Mouse (Mus musculus) lung, embryonic 16.5 days (tissue): ENCODE data around the gene Ankrd54. TPM values are rescaled to one million over a fixed set of nuclear protein-coding genes. Genes with fewer than 3 reads are reported as not detected.
"Not testable (repeated sequence)": the region's sequence is repeated elsewhere in the genome, so short reads cannot be mapped to it uniquely, and the experiment has no call there.

Experiments
- ATAC-seq: fragments of 200-750 bp; cut with Nextera tagmentation; 2 replicates; pipeline ENCODE4 v1.8.0; 2017; ENCODE audit warnings: low read depth, mild to moderate bottlenecking, moderate library complexity
- H3K27ac ChIP-seq: fragments of 300-500 bp; sonication (generic); 2 replicates; pipeline ENCODE4 v1.5.1; 2014; ENCODE audit warnings: mild to moderate bottlenecking, control low read depth, low read length
- H3K27me3 ChIP-seq: fragments of 300-500 bp; sonication (generic); 2 replicates; pipeline ENCODE4 v1.6.1; 2014; ENCODE audit warnings: low read depth, low read length, mixed read lengths; ENCODE audit not compliant: control insufficient read depth, insufficient read depth
- H3K36me3 ChIP-seq: fragments of 300-500 bp; sonication (generic); 2 replicates; pipeline ENCODE4 v1.6.1; 2014; ENCODE audit warnings: low read length; ENCODE audit not compliant: control insufficient read depth, insufficient read depth
- H3K4me1 ChIP-seq: fragments of 300-500 bp; sonication (generic); replicated peaks from 2 replicates; pipeline ENCODE4 v1.6.1; 2014; ENCODE audit warnings: low read length, mixed read lengths; ENCODE audit not compliant: control insufficient read depth, insufficient read depth
- H3K4me2 ChIP-seq: fragments of 300-500 bp; sonication (generic); 2 replicates; pipeline ENCODE4 v1.6.1; 2014; ENCODE audit warnings: low read depth, low read length, control low read depth
- H3K4me3 ChIP-seq: fragments of 300-500 bp; sonication (generic); 2 replicates; pipeline ENCODE4 v1.5.1; 2014; ENCODE audit warnings: mild to moderate bottlenecking, low read length, control low read depth
- H3K9ac ChIP-seq: fragments of 300-500 bp; sonication (generic); 2 replicates; pipeline ENCODE4 v1.6.1; 2014; ENCODE audit warnings: low read length, control low read depth
- H3K9me3 ChIP-seq: fragments of 300-500 bp; sonication (generic); 2 replicates; pipeline ENCODE4 v1.6.1; 2016; ENCODE audit warnings: low read length; ENCODE audit not compliant: control insufficient read depth
- WGBS: fragments of 180-500 bp; shearing (Covaris S2); extraction: QIAGEN DNeasy Blood & Tissue Kit; methylation state at CpG from one replicate; pipeline ENCODE4 v1.1.7; 2014; 5-methylcytosine and 5-hydroxymethylcytosine counted together
- polyA plus RNA-seq: library from polyadenylated mRNA; unstranded; fragments of >200 nt; fragmentation: Nextera tagmentation; extraction: Ambion mirVana; gene quantifications from 2 replicates; pipeline ENCODE4 v1.2.1, GENCODE M21; 2015

Ankrd54 gene
- polyA plus RNA-seq, 1 experiment from 2014 or later = 52.6 TPM

DNA sequence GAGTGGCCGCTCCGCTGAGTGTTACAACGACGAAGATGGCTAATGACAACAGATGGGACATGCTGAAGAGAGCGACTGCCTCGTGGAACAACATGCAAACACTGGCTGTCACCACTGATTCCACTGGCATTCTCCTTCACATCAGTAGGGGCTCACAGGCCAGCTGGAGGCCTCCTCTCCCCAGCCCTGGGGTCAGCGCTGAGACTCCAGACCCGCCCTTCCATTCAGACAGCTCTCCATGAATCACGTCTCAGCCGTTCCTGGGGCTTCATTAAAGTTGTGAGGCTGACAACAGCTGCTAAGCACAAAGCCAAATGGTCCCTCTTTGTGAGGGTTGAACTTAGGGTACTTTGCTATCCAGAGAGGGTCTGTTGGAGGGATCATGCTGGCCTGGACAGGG is 51.1 kb downstream of the Ankrd54 start:
- Histone ChIP-seq H3K4me3 (no peak overlapping the region), H3K36me3 (0 out of 2 replicates have a peak, but pooled peaks cover 5% of the 10 kb centered on the region), H3K9ac (no peak overlapping the region), H3K9me3 (no peaks in the 10 kb centered on the region), H3K4me2 (no peak overlapping the region), H3K27ac (no peak overlapping the region), H3K27me3 (no peaks in the 10 kb centered on the region), H3K4me1 (no peaks in the 10 kb centered on the region)
- ATAC-seq = no peak
- 55% methylated on average over 10 of the region's 10 CpGs for WGBS

DNA sequence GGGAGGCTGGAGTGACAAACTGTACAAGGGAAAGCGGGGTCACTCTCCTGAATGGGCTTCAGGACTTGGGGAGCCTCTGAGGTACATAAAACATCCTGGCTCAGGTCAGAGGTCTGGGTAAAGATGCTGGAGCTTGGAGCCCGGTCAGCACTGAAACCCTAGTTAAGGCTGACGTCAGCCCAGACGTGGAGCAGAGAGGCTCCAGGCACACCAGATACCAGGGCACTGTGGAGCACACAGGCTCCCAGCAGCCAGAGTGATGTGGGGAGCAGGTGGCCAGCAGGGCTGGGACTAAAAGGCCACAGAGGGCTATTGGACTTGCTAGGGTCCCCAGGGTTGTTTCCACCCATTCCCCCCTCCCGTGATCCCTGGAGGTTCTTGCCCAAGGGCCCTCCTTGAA is 53.0 kb downstream of the Ankrd54 start:
- Histone ChIP-seq H3K9me3 (no peaks in the 10 kb centered on the region), H3K9ac (no peak overlapping the region), H3K27ac (no peak overlapping the region), H3K4me2 (no peak overlapping the region), H3K27me3 (no peaks in the 10 kb centered on the region), H3K4me3 (no peak overlapping the region), H3K4me1 (no peaks in the 10 kb centered on the region), H3K36me3 (0 out of 2 replicates have a peak, but pooled peaks cover 5% of the 10 kb centered on the region)
- 70% methylated on average over 5 of the region's 5 CpGs for WGBS
- no peak for ATAC-seq

DNA sequence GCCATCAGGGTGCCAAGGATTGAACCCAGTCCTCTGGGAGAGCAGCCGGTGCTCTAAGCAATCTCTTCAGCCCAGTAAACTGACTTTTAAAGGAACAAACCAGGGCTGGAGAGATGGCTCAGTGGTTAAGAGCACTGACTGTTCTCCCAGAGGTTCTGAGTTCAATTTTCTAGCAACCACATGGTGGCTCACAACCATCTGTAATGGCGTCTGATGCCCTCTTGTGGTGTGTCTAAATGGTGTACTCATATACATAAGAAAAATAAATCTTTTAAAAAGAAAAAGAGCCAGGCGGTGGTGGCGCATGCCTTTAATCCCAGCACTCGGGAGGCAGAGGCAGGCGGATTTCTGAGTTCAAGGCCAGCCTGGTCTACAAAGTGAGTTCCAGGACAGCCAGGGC is 54.9 kb downstream of the Ankrd54 start:
- not testable (repeated sequence) for H3K27me3 ChIP-seq, H3K9me3 ChIP-seq, H3K27ac ChIP-seq, H3K4me2 ChIP-seq, H3K36me3 ChIP-seq, ATAC-seq, H3K9ac ChIP-seq, H3K4me3 ChIP-seq, H3K4me1 ChIP-seq
- WGBS = 92% methylated on average over 6 of the region's 6 CpGs

DNA sequence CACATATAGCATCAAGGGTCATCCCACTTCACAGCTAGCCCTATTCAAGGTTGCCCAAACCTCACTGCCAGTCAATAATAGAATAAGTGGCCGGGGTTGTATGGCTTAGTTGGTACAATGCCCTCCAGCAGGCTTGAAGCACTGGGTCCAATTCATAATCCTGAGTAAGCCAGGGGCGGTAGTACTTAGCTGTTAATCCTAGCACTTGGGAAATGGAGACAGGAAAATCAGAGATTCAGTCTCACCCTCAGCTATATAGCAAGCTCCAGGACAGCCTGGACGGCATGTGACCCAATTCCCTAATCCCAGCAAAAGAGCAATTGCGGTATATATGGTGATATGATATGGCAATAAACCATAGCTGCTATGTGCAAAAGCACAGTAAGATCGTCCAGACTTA is 55.6 kb downstream of the Ankrd54 start:
- H3K27me3 ChIP-seq = no peaks in the 10 kb centered on the region

DNA sequence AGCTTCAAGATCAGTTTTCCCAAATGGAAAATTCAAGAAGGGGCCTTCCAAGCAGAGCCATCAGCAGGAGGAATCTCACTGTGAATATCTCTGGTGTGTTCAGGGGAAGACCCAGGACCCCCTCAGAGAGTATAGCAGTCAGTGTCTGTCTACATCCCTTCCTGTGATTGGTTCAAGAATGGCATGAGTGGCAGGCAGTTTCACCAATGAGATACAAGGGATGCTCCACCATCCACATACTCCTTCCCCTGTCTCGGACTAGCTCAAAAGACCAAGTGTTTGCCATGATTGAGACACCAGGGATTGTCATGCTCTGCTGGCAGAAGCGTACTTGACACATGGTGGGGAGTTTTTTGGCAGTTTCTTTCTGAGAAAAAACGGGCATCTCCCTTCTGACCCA is 56.1 kb downstream of the Ankrd54 start:
- no peaks in the 10 kb centered on the region for H3K4me1 ChIP-seq
- no peak overlapping the region for H3K4me3 ChIP-seq
- no peaks in the 10 kb centered on the region for H3K27me3 ChIP-seq
- WGBS = 73% methylated on average over 3 of the region's 3 CpGs
- peaks cover 18% of the 10 kb centered on the region for H3K36me3 ChIP-seq
- no peak for ATAC-seq
- no peak overlapping the region for H3K9ac ChIP-seq
- H3K27ac ChIP-seq = no peak overlapping the region
- H3K9me3 ChIP-seq = no peaks in the 10 kb centered on the region
- H3K4me2 ChIP-seq = no peak overlapping the region

More for the DNA sequence above, 55.6 kb downstream of the Ankrd54 start:
- Histone ChIP-seq H3K9ac (no peak overlapping the region), H3K4me3 (no peak overlapping the region), H3K4me1 (no peaks in the 10 kb centered on the region), H3K27ac (no peak overlapping the region), H3K36me3 (peaks cover 13% of the 10 kb centered on the region), H3K9me3 (no peaks in the 10 kb centered on the region), H3K4me2 (no peak overlapping the region)
- 84% methylated on average over 5 of the region's 5 CpGs for WGBS
- no peak for ATAC-seq

DNA sequence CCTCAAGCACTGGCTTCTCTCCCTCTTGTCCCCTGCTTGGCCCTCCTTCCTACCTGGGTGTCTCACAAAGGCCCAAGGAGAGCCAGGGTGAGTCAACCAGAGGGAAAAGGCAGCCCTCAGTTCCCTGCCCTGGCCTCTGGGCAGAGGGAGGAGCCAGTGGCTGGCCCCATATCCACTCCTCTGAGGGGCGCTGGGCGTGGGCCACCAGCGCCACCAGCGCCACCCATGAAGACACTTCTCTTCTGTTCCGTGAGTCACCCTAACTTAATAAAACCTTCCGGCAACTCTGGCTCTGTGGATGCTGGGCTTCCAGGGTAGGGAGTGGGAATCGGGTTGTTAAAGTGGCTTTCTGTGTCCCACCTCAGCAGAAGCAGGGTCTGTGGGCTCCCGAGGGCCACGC is 57.1 kb downstream of the Ankrd54 start:
- no peaks in the 10 kb centered on the region for H3K9me3 ChIP-seq
- H3K4me2 ChIP-seq = no peak overlapping the region
- H3K4me3 ChIP-seq = no peak overlapping the region
- H3K36me3 ChIP-seq = peaks cover 26% of the 10 kb centered on the region
- H3K27me3 ChIP-seq = no peaks in the 10 kb centered on the region
- no peak for ATAC-seq
- no peak overlapping the region for H3K9ac ChIP-seq
- no peaks in the 10 kb centered on the region for H3K4me1 ChIP-seq
- WGBS = 79% methylated on average over 9 of the region's 9 CpGs
- H3K27ac ChIP-seq = no peak overlapping the region

Other genes starting within 250 kb of the Ankrd54 start
- 113 TPM in 2 replicates for gene Cdc42ep1, start 220.3 kb downstream of the Ankrd54 start, polyA plus RNA-seq
- gene Lgals2, start 207.4 kb downstream of the Ankrd54 start, polyA plus RNA-seq = 1.0 and 1.2 TPM in 2 replicates
- 58.3 and 63.1 TPM in 2 replicates for gene Gga1, start 185.7 kb downstream of the Ankrd54 start, polyA plus RNA-seq
- 0.16 and 0.59 TPM in 2 replicates for gene Gm49510, start 163.2 kb downstream of the Ankrd54 start, polyA plus RNA-seq
- gene Sh3bp1, start 163.1 kb downstream of the Ankrd54 start, polyA plus RNA-seq = 37.3 and 41.8 TPM in 2 replicates
- gene Pdxp, start 149.0 kb downstream of the Ankrd54 start, polyA plus RNA-seq = 6.8 and 8.0 TPM in 2 replicates
- gene Lgals1, start 136.2 kb downstream of the Ankrd54 start, polyA plus RNA-seq = 796 and 862 TPM in 2 replicates
- 43.0 and 48.3 TPM in 2 replicates for gene Nol12, start 128.0 kb downstream of the Ankrd54 start, polyA plus RNA-seq
- gene Triobp, start 115.2 kb downstream of the Ankrd54 start, polyA plus RNA-seq = 44.6 and 51.3 TPM in 2 replicates
- gene H1f0, start 34.4 kb downstream of the Ankrd54 start, polyA plus RNA-seq = 516 and 576 TPM in 2 replicates
- gene Galr3, start 21.0 kb downstream of the Ankrd54 start, polyA plus RNA-seq = not detected in 2 replicates
- 196 and 209 TPM in 2 replicates for gene Eif3l, start 12.3 kb upstream of the Ankrd54 start, polyA plus RNA-seq
- 6.9 and 7.8 TPM in 2 replicates for gene Micall1, start 46.0 kb upstream of the Ankrd54 start, polyA plus RNA-seq
- 255 and 267 TPM in 2 replicates for gene Polr2f, start 78.1 kb upstream of the Ankrd54 start, polyA plus RNA-seq
- gene 1700088E04Rik, start 78.4 kb upstream of the Ankrd54 start, polyA plus RNA-seq = 16.3 and 18.3 TPM in 2 replicates
- 0.67 and 0.82 TPM in 2 replicates for gene Sox10, start 102.3 kb upstream of the Ankrd54 start, polyA plus RNA-seq
- gene Pick1, start 166.3 kb upstream of the Ankrd54 start, polyA plus RNA-seq = 41.2 and 48.4 TPM in 2 replicates
- gene Gm49486, start 166.5 kb upstream of the Ankrd54 start, polyA plus RNA-seq = 0.28 and 0.67 TPM in 2 replicates
- gene Slc16a8, start 191.9 kb upstream of the Ankrd54 start, polyA plus RNA-seq = 0.13 and 0.19 TPM in 2 replicates
- 4.1 and 6.2 TPM in 2 replicates for gene Baiap2l2, start 222.6 kb upstream of the Ankrd54 start, polyA plus RNA-seq